Mouse (Mus musculus): ENCODE data around the gene Dlgap3. TPM values are rescaled to one million over a fixed set of nuclear protein-coding genes. Genes with fewer than 3 reads are reported as not detected.

Gene Dlgap3
- 2.6 and 3.6 TPM in 2 replicates for polyA plus RNA-seq (2012; rRNA removed)

GRCm38 (mm10) chr4:127168914-127169345 is at the start of gene Dlgap3:
Gene Dlgap3, plus strand, starts transcription at chr4:127169204.
- DNase-seq: peak; percentile 4
- TF ChIP-seq POLR2A (IDR thresholded peaks at IDR 0.05; ENCODE audit: control insufficient read depth, extremely low read depth, insufficient read depth, low read length, poor library complexity) (no peak), CTCF (IDR thresholded peaks at IDR 0.05; ENCODE audit: borderline replicate concordance, control insufficient read depth, extremely low read depth, insufficient read depth, low read length, poor library complexity) (no peak)
- H3K4me1 ChIP-seq (replicated peaks; ENCODE audit: control insufficient read depth, insufficient read depth, low read length): peaks cover 10% of the 10 kb centered on the region
- no peaks in the 10 kb centered on the region for H3K36me3 ChIP-seq (ENCODE audit: control insufficient read depth, insufficient read depth, low read length)
- peak within 1 kb of the TSS; percentile 29 for H3K4me3 ChIP-seq (ENCODE audit: control insufficient read depth, insufficient read depth, low read length)
- H3K27me3 ChIP-seq (ENCODE audit: control insufficient read depth, insufficient read depth, low read length): peaks cover 18% of the 10 kb centered on the region; the same call in 1 of the 2 replicates
- 2% methylated on average over 67 of the region's 67 CpGs for WGBS
- H3K27ac ChIP-seq (ENCODE audit: control insufficient read depth, insufficient read depth, low read length): no peak within 1 kb of the TSS

DNA sequence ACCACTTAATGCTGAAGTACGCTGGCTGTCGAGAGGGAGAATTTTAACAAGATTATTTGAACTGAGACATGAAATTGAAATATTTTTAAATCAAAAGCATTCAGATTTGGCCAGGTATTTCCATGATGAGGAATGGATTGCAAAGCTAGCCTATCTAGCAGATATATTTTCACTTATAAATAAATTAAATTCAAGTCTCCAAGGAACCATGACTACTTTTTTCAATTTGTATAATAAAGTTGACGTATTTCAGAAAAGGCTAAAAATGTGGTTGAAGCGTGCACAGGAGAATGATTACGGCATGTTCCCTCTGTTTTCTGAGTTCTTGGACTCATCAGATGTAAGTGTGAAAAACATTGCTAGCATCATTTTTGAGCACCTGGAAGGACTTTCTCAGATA is 45.6 kb upstream of the Dlgap3 start, which contains the start of gene Tmem35b:
Gene Tmem35b (plus strand): TSS at position 301 of the 400 bp plus-strand sequence.
- no peak for DNase-seq
- Histone ChIP-seq H3K27ac (ENCODE audit: control insufficient read depth, insufficient read depth, low read length) (no peak within 1 kb of the TSS), H3K4me1 (replicated peaks; ENCODE audit: control insufficient read depth, insufficient read depth, low read length) (peaks cover 10% of the 10 kb centered on the region), H3K36me3 (ENCODE audit: control insufficient read depth, insufficient read depth, low read length) (no peaks in the 10 kb centered on the region), H3K27me3 (ENCODE audit: control insufficient read depth, insufficient read depth, low read length) (no peaks in the 10 kb centered on the region), H3K4me3 (ENCODE audit: control insufficient read depth, insufficient read depth, low read length) (no peak within 1 kb of the TSS)
- WGBS: 95% methylated on average over 5 of the region's 5 CpGs
- TF ChIP-seq POLR2A (IDR thresholded peaks at IDR 0.05; ENCODE audit: control insufficient read depth, extremely low read depth, insufficient read depth, low read length, poor library complexity): no peak
- TF ChIP-seq CTCF (IDR thresholded peaks at IDR 0.05; ENCODE audit: borderline replicate concordance, control insufficient read depth, extremely low read depth, insufficient read depth, low read length, poor library complexity): no peak

- Histone ChIP-seq H3K27ac (ENCODE audit: control insufficient read depth, insufficient read depth, low read length) (no peak overlapping the region), H3K36me3 (ENCODE audit: control insufficient read depth, insufficient read depth, low read length) (no peaks in the 10 kb centered on the region), H3K4me1 (replicated peaks; ENCODE audit: control insufficient read depth, insufficient read depth, low read length) (peaks cover 10% of the 10 kb centered on the region), H3K4me3 (ENCODE audit: control insufficient read depth, insufficient read depth, low read length) (no peak overlapping the region), H3K27me3 (ENCODE audit: control insufficient read depth, insufficient read depth, low read length) (no peaks in the 10 kb centered on the region)
- WGBS: 97% methylated on average over 1 of the region's 1 CpGs
- TF ChIP-seq CTCF (IDR thresholded peaks at IDR 0.05; ENCODE audit: borderline replicate concordance, control insufficient read depth, extremely low read depth, insufficient read depth, low read length, poor library complexity) (no peak), POLR2A (IDR thresholded peaks at IDR 0.05; ENCODE audit: control insufficient read depth, extremely low read depth, insufficient read depth, low read length, poor library complexity) (no peak)
- DNase-seq: no peak
These were observed 44.7 kb upstream of the Dlgap3 start for GRCm38 (mm10) chr4:127124331-127124730.

DNA sequence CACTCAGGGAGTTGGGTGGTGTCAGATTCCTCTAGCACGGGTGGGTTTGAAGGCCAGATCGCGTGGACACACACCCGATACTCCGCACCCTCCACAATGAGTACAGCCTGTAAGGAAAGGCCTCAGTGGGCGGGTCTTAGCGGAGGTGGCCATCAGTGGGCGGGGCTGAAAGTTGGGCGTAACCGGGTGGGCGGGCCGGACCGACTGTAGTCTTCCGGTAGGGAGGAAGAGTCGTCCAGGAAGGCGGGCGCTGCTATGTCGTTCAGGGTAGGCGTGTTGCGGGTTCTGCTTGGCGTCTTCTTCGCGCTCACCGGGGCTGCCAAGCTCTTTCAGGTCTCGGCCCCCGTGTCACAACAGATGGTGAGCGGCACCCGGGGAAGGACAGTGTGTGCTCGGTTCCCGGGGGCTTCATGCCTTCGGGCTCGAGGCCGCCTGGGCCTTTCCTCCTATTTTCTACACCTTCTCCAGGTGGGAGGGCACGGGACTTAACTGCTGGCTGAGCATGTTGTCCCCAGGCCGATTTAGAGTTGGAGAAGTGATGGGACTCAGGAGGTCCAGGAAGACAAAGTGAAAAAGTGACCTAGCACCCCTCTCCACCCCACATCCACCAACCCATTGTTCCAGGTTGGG is 43.1 kb upstream of the Dlgap3 start:
- WGBS: 1% methylated on average over 35 of the region's 35 CpGs
- peaks cover 10% of the 10 kb centered on the region for H3K4me1 ChIP-seq (replicated peaks; ENCODE audit: control insufficient read depth, insufficient read depth, low read length)
- H3K36me3 ChIP-seq (ENCODE audit: control insufficient read depth, insufficient read depth, low read length): no peaks in the 10 kb centered on the region
- peak overlapping the region; percentile 90 for H3K4me3 ChIP-seq (ENCODE audit: control insufficient read depth, insufficient read depth, low read length)
- no peaks in the 10 kb centered on the region for H3K27me3 ChIP-seq (ENCODE audit: control insufficient read depth, insufficient read depth, low read length)
- peak; percentile 88 for DNase-seq
- TF ChIP-seq POLR2A (IDR thresholded peaks at IDR 0.05; ENCODE audit: control insufficient read depth, extremely low read depth, insufficient read depth, low read length, poor library complexity): peak; percentile 51
- TF ChIP-seq CTCF (IDR thresholded peaks at IDR 0.05; ENCODE audit: borderline replicate concordance, control insufficient read depth, extremely low read depth, insufficient read depth, low read length, poor library complexity): 0 out of 2 replicates have a peak, but pooled peaks have one; percentile 23
- H3K27ac ChIP-seq (ENCODE audit: control insufficient read depth, insufficient read depth, low read length): peak overlapping the region; percentile 4; the same call in 1 of the 2 replicates

DNA sequence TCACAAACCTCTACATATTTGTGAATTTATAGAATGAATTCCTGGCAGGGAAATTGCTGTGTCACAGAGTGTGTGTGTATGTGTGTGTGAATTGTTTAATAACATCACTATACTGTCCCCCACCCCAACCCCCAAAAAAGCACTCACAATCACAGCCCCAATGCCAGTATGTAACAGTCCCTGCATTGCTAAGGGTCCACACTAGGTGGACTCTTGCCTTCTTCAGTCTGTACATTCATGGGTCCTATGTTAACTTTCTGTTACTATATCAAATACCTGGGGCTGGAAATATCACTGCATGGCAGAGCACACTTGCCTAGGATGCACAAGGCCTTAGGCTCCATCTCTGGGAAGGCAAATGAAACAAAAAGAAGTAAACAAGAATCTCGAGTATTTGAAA is 34.3 kb upstream of the Dlgap3 start:
- no peak overlapping the region for H3K4me3 ChIP-seq (ENCODE audit: control insufficient read depth, insufficient read depth, low read length)
- no peak overlapping the region for H3K27ac ChIP-seq (ENCODE audit: control insufficient read depth, insufficient read depth, low read length)
- DNase-seq: no peak
- no peaks in the 10 kb centered on the region for H3K36me3 ChIP-seq (ENCODE audit: control insufficient read depth, insufficient read depth, low read length)
- no peaks in the 10 kb centered on the region for H3K4me1 ChIP-seq (replicated peaks; ENCODE audit: control insufficient read depth, insufficient read depth, low read length)
- WGBS: 51% methylated on average over 1 of the region's 1 CpGs
- TF ChIP-seq CTCF (IDR thresholded peaks at IDR 0.05; ENCODE audit: borderline replicate concordance, control insufficient read depth, extremely low read depth, insufficient read depth, low read length, poor library complexity) (no peak), POLR2A (IDR thresholded peaks at IDR 0.05; ENCODE audit: control insufficient read depth, extremely low read depth, insufficient read depth, low read length, poor library complexity) (no peak)
- H3K27me3 ChIP-seq (ENCODE audit: control insufficient read depth, insufficient read depth, low read length): no peaks in the 10 kb centered on the region

GRCm38 (mm10) chr4:127137591-127137990 is 31.4 kb upstream of the Dlgap3 start:
- no peaks in the 10 kb centered on the region for H3K27me3 ChIP-seq (ENCODE audit: control insufficient read depth, insufficient read depth, low read length)
- no peaks in the 10 kb centered on the region for H3K4me1 ChIP-seq (replicated peaks; ENCODE audit: control insufficient read depth, insufficient read depth, low read length)
- no peak for DNase-seq
- no peak overlapping the region for H3K4me3 ChIP-seq (ENCODE audit: control insufficient read depth, insufficient read depth, low read length)
- H3K36me3 ChIP-seq (ENCODE audit: control insufficient read depth, insufficient read depth, low read length): no peaks in the 10 kb centered on the region
- WGBS: 84% methylated on average over 5 of the region's 5 CpGs
- TF ChIP-seq CTCF (IDR thresholded peaks at IDR 0.05; ENCODE audit: borderline replicate concordance, control insufficient read depth, extremely low read depth, insufficient read depth, low read length, poor library complexity) (no peak), POLR2A (IDR thresholded peaks at IDR 0.05; ENCODE audit: control insufficient read depth, extremely low read depth, insufficient read depth, low read length, poor library complexity) (no peak)
- no peak overlapping the region for H3K27ac ChIP-seq (ENCODE audit: control insufficient read depth, insufficient read depth, low read length)
